Mouse (Mus musculus): Measurements from ENCODE around the gene Prss27. TPM values are rescaled to one million over a fixed set of nuclear protein-coding genes. Genes with fewer than 3 reads are reported as not detected.

Prss27 gene
- polyA plus RNA-seq, 1 experiment = 0.16 TPM

DNA sequence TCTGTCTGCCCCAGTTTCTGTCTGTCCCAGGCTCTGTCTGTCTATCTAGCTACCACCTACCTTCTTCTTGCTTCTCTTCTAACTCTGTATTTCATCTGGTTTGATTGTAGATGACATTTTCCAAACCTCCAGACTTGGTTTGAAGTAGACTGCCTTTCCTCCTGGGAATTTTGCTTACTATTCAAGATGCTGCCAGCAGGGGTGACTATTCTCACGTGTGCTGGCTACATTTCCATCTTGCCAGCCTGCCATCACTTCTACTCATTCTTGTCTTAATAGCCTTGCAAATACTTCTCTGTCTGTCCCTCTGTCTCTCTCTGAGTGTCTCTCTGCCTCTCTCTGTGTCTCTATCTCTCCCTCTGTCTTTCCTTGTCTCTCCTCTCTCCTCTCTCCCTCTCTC is 42.5 kb upstream of the Prss27 start:
- H3K27me3 ChIP-seq (ENCODE audit: control insufficient read depth, insufficient read depth, insufficient read length) = no peaks in the 10 kb centered on the region
- H3K79me3 ChIP-seq (ENCODE audit: low read depth) = no peaks in the 10 kb centered on the region
- no peaks in the 10 kb centered on the region for H3K79me2 ChIP-seq (ENCODE audit: control insufficient read depth, insufficient read depth)
- H3ac ChIP-seq (ENCODE audit: control insufficient read depth, insufficient read length, low read depth) = no peak overlapping the region
- no peak overlapping the region for H3K4me3 ChIP-seq (ENCODE audit: insufficient read depth, poor library complexity, severe bottlenecking)
- no peaks in the 10 kb centered on the region for H3K36me3 ChIP-seq (ENCODE audit: control insufficient read depth, insufficient read depth)
- TF ChIP-seq MYOG (IDR thresholded peaks at IDR 0.05; ENCODE audit: control insufficient read depth, extremely low read depth, insufficient read length) = no peak
- no peak for TF ChIP-seq USF1 (IDR thresholded peaks at IDR 0.05; ENCODE audit: low read depth)
- no peak for TF ChIP-seq FOSL1 (IDR thresholded peaks at IDR 0.05; ENCODE audit: insufficient read depth, low read length, poor library complexity, severe bottlenecking)
- no peak for TF ChIP-seq CEBPB (IDR thresholded peaks at IDR 0.05; ENCODE audit: low read depth)
- no peak for TF ChIP-seq CTCF (IDR thresholded peaks at IDR 0.05; ENCODE audit: control insufficient read depth, insufficient read depth, insufficient read length)
- no peak for TF ChIP-seq MAX (IDR thresholded peaks at IDR 0.05)
- TF ChIP-seq MYOD1 (IDR thresholded peaks at IDR 0.05; ENCODE audit: control insufficient read depth, insufficient read length, low read depth) = no peak

DNA sequence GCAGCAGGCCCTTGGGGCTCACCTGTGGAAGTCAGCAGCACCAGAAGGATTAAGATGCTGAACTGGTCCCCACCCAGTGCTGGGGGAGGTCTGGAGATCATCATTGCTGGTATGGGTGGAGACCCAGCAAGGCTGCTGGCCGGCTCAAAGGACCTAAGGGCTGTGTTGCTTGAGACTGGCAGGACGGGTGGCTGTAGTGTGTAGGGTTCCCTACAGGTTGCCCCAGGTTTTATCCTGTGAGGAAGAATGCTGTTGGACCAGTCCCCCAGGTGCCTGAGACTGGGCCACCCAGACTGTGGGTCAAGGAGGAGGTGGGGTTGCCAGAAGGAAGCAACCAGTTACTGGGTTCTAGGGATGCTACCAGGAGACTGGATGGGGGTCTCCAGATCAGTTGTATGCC is 40.0 kb upstream of the Prss27 start, which contains the start of gene Prss22:
Gene Prss22, minus strand, starts transcription at position 200 of the 400 bp plus-strand sequence.
- Histone ChIP-seq H3K27me3 (ENCODE audit: control insufficient read depth, insufficient read depth, insufficient read length) (no peaks in the 10 kb centered on the region), H3K4me3 (ENCODE audit: insufficient read depth, poor library complexity, severe bottlenecking) (no peak within 1 kb of the TSS), H3K36me3 (ENCODE audit: control insufficient read depth, insufficient read depth) (no peaks in the 10 kb centered on the region), H3K79me3 (ENCODE audit: low read depth) (no peaks in the 10 kb centered on the region), H3K79me2 (ENCODE audit: control insufficient read depth, insufficient read depth) (no peaks in the 10 kb centered on the region), H3ac (ENCODE audit: control insufficient read depth, insufficient read length, low read depth) (no peak within 1 kb of the TSS)
- TF ChIP-seq MYOD1 (IDR thresholded peaks at IDR 0.05; ENCODE audit: control insufficient read depth, insufficient read length, low read depth) (no peak), MYOG (IDR thresholded peaks at IDR 0.05; ENCODE audit: control insufficient read depth, extremely low read depth, insufficient read length) (no peak), CEBPB (IDR thresholded peaks at IDR 0.05; ENCODE audit: low read depth) (no peak), CTCF (IDR thresholded peaks at IDR 0.05; ENCODE audit: control insufficient read depth, insufficient read depth, insufficient read length) (no peak), FOSL1 (IDR thresholded peaks at IDR 0.05; ENCODE audit: insufficient read depth, low read length, poor library complexity, severe bottlenecking) (no peak), MAX (IDR thresholded peaks at IDR 0.05) (no peak), USF1 (IDR thresholded peaks at IDR 0.05; ENCODE audit: low read depth) (no peak)

DNA sequence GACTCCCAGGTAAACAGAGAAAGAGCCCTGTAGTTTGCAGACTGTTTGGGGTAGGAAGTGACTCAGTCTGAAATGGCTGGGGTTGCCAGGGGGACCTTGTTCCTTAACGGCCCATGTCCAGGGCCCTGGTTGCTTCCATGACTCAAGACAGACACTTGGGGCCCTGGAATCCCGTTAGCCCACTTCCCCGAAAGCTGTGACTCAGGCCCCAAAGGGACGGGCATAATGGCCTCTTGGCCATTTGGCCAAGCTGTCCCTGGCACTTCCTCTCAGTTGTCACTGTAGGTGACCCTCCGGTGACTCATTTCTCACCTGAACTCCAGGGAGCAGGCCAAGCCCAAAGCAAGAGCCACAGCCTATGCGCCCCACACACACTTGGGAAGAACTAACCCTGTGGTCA is 39.6 kb upstream of the Prss27 start:
- TF ChIP-seq MYOD1 (IDR thresholded peaks at IDR 0.05; ENCODE audit: control insufficient read depth, insufficient read length, low read depth) (peak; percentile 62), FOSL1 (IDR thresholded peaks at IDR 0.05; ENCODE audit: insufficient read depth, low read length, poor library complexity, severe bottlenecking) (peak; percentile 42), CTCF (IDR thresholded peaks at IDR 0.05; ENCODE audit: control insufficient read depth, insufficient read depth, insufficient read length) (no peak)
- no peaks in the 10 kb centered on the region for H3K79me3 ChIP-seq (ENCODE audit: low read depth)
- no peak overlapping the region for H3K4me3 ChIP-seq (ENCODE audit: insufficient read depth, poor library complexity, severe bottlenecking)
- H3ac ChIP-seq (ENCODE audit: control insufficient read depth, insufficient read length, low read depth) = no peak overlapping the region
- no peaks in the 10 kb centered on the region for H3K36me3 ChIP-seq (ENCODE audit: control insufficient read depth, insufficient read depth)
- no peaks in the 10 kb centered on the region for H3K27me3 ChIP-seq (ENCODE audit: control insufficient read depth, insufficient read depth, insufficient read length)
- H3K79me2 ChIP-seq (ENCODE audit: control insufficient read depth, insufficient read depth) = no peaks in the 10 kb centered on the region

DNA sequence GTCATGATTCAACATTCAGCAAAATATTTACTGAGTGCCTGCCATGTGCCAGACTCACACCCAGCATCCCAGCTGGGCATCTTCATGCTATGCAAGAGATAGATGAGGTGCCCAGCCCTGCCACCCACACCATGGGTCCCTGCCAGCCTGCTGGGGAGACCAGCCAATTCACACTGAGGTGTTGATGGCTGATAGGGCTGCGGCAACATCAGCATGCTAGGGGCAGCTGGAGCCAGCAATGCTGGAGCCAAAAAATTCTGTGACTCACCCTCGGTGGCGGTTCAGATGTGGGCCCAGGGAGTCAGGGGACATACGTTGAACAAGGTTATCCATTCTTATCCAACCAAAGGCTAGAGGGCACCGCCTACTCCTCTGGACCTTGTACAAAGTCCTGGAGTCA is 37.5 kb upstream of the Prss27 start:
- Histone ChIP-seq H3K4me3 (ENCODE audit: insufficient read depth, poor library complexity, severe bottlenecking) (no peak overlapping the region), H3K79me3 (ENCODE audit: low read depth) (no peaks in the 10 kb centered on the region), H3ac (ENCODE audit: control insufficient read depth, insufficient read length, low read depth) (no peak overlapping the region), H3K79me2 (ENCODE audit: control insufficient read depth, insufficient read depth) (no peaks in the 10 kb centered on the region), H3K27me3 (ENCODE audit: control insufficient read depth, insufficient read depth, insufficient read length) (no peaks in the 10 kb centered on the region), H3K36me3 (ENCODE audit: control insufficient read depth, insufficient read depth) (no peaks in the 10 kb centered on the region)
- peak; percentile 28 for TF ChIP-seq CEBPB (IDR thresholded peaks at IDR 0.05; ENCODE audit: low read depth)
- TF ChIP-seq USF1 (IDR thresholded peaks at IDR 0.05; ENCODE audit: low read depth) = no peak
- no peak for TF ChIP-seq CTCF (IDR thresholded peaks at IDR 0.05; ENCODE audit: control insufficient read depth, insufficient read depth, insufficient read length)
- TF ChIP-seq MYOG (IDR thresholded peaks at IDR 0.05; ENCODE audit: control insufficient read depth, extremely low read depth, insufficient read length) = no peak
- peak; percentile 52 for TF ChIP-seq FOSL1 (IDR thresholded peaks at IDR 0.05; ENCODE audit: insufficient read depth, low read length, poor library complexity, severe bottlenecking)
- peak; percentile 90 for TF ChIP-seq MAX (IDR thresholded peaks at IDR 0.05)
- peak; percentile 85 for TF ChIP-seq MYOD1 (IDR thresholded peaks at IDR 0.05; ENCODE audit: control insufficient read depth, insufficient read length, low read depth)

DNA sequence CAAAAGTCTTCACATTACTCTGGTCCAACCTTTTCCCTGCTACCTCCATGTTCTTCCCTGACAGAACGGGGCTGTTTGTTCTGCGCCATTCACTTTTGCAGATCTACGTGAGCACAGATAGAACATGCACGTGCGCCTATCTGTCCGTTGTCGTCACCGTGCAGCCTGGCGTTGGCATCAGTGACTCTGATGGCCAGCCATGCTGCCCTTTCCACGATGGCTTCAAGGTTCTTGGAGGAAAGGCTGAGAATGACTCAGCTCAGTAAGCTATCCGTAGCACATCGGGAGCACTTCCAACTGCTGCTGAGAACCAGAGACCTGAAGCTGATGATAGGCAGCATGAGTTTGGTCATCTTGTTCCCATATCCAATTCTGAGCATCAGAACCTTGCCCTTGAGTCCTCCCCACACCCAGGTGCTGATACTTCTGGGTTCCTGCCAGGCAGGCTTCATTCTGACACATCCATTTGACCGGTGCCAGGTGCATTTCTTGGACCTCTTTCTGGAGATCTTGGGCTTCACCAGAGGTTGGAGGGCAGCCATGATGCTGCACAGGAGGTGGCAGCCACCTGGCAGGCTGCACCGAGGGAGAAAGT is 33.8 kb upstream of the Prss27 start:
- H3K4me3 ChIP-seq (ENCODE audit: insufficient read depth, poor library complexity, severe bottlenecking) = no peak overlapping the region
- H3K36me3 ChIP-seq (ENCODE audit: control insufficient read depth, insufficient read depth) = no peaks in the 10 kb centered on the region
- TF ChIP-seq MAX (IDR thresholded peaks at IDR 0.05) (no peak), FOSL1 (IDR thresholded peaks at IDR 0.05; ENCODE audit: insufficient read depth, low read length, poor library complexity, severe bottlenecking) (no peak), USF1 (IDR thresholded peaks at IDR 0.05; ENCODE audit: low read depth) (no peak), MYOG (IDR thresholded peaks at IDR 0.05; ENCODE audit: control insufficient read depth, extremely low read depth, insufficient read length) (no peak), CTCF (IDR thresholded peaks at IDR 0.05; ENCODE audit: control insufficient read depth, insufficient read depth, insufficient read length) (no peak), MYOD1 (IDR thresholded peaks at IDR 0.05; ENCODE audit: control insufficient read depth, insufficient read length, low read depth) (no peak), CEBPB (IDR thresholded peaks at IDR 0.05; ENCODE audit: low read depth) (no peak)
- no peaks in the 10 kb centered on the region for H3K79me3 ChIP-seq (ENCODE audit: low read depth)
- H3K79me2 ChIP-seq (ENCODE audit: control insufficient read depth, insufficient read depth) = no peaks in the 10 kb centered on the region
- no peaks in the 10 kb centered on the region for H3K27me3 ChIP-seq (ENCODE audit: control insufficient read depth, insufficient read depth, insufficient read length)
- H3ac ChIP-seq (ENCODE audit: control insufficient read depth, insufficient read length, low read depth) = no peak overlapping the region

DNA sequence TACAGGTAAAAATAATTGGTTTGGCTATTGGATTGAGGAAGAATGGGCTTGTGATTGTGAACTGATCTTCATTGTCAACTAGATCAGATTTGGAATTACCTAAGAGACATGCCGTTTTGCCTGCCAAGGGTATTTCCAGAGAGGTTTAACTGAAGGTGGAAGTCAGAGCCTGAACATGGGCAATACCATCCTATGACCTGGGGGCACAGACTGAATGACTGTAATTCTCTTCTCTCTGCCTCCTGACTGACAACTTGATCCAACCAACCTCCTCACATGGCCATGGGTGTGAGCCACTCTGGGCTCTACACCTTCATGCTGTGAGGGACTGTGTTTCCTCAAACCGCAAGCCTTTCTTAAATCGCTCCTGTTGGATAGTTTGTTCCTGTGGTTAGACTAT is 32.9 kb upstream of the Prss27 start:
- Histone ChIP-seq H3ac (ENCODE audit: control insufficient read depth, insufficient read length, low read depth) (no peak overlapping the region), H3K36me3 (ENCODE audit: control insufficient read depth, insufficient read depth) (no peaks in the 10 kb centered on the region), H3K79me2 (ENCODE audit: control insufficient read depth, insufficient read depth) (no peaks in the 10 kb centered on the region), H3K27me3 (ENCODE audit: control insufficient read depth, insufficient read depth, insufficient read length) (no peaks in the 10 kb centered on the region), H3K4me3 (ENCODE audit: insufficient read depth, poor library complexity, severe bottlenecking) (no peak overlapping the region), H3K79me3 (ENCODE audit: low read depth) (no peaks in the 10 kb centered on the region)
- TF ChIP-seq FOSL1 (IDR thresholded peaks at IDR 0.05; ENCODE audit: insufficient read depth, low read length, poor library complexity, severe bottlenecking) (no peak), MAX (IDR thresholded peaks at IDR 0.05) (no peak), USF1 (IDR thresholded peaks at IDR 0.05; ENCODE audit: low read depth) (no peak), CEBPB (IDR thresholded peaks at IDR 0.05; ENCODE audit: low read depth) (no peak), MYOD1 (IDR thresholded peaks at IDR 0.05; ENCODE audit: control insufficient read depth, insufficient read length, low read depth) (no peak), CTCF (IDR thresholded peaks at IDR 0.05; ENCODE audit: control insufficient read depth, insufficient read depth, insufficient read length) (no peak), MYOG (IDR thresholded peaks at IDR 0.05; ENCODE audit: control insufficient read depth, extremely low read depth, insufficient read length) (no peak)
